Mouse (Mus musculus): ENCODE measurements around the gene Tfec. TPM values are rescaled to one million over a fixed set of nuclear protein-coding genes. Genes with fewer than 3 reads are reported as not detected.

Gene Tfec
- 0.34 TPM for polyA plus RNA-seq (2014; fragmentation: Illumina TruSeq; extraction: RNeasy Lipid Tissue Mini Kit (QIAGEN cat#74804); ENCODE audit: low read depth, low replicate concordance)

GRCm38 (mm10) chr6:16898251-16898862, at the start of gene Tfec:
Gene Tfec, minus strand, starts transcription at chr6:16898441.

Other genes starting within 250 kb of the Tfec start
- gene Tes, start 166.7 kb upstream of the Tfec start, polyA plus RNA-seq (2014; fragmentation: Illumina TruSeq; extraction: RNeasy Lipid Tissue Mini Kit (QIAGEN cat#74804); ENCODE audit: low read depth, low replicate concordance), result 3.2 TPM